In the genomic region with DNA sequence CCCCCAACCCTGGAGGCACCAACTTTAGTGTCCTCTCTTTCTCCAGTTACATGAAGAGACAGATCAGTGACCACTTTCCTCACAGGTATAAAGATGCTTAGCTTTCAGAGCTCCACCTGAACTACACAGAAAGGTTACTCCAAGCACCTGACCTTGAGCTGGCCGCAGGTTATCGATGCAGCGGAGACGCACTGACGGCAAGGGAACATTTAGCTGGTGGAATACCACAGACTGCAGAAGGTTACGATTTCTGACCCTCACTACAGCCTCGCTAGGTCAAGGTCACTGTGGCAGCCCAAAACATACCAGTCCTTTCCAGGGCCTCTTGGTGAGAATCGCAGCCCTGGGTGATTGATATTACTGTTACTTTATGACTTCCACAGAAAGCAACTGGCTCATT, we compare ENCODE assay signal across 32 mouse cellular contexts. TPM values are rescaled to one million over a fixed set of nuclear protein-coding genes. Genes with fewer than 3 reads are reported as not detected.
"Had no signal": no experiment of that assay in that cellular context is flagged by ENCODE, and none has a peak within 500 bp of the region (broad histone marks: within the 10 kb centered on the region; RNA-seq: fewer than 3 reads in every experiment).

No protein-coding gene starts in this region.

- H3K9ac ChIP-seq: limb, embryonic 12.5 days; limb, embryonic 13.5 days; limb, embryonic 15.5 days; liver, embryonic 12.5 days; liver, embryonic 13.5 days; liver, embryonic 14.5 days; liver, embryonic 15.5 days; liver, postnatal 0 days; lung, embryonic 14.5 days; lung, embryonic 15.5 days; midbrain, embryonic 12.5 days; midbrain, embryonic 13.5 days; midbrain, embryonic 15.5 days; neural tube, embryonic 12.5 days had no signal

- H3K27me3 ChIP-seq: limb, embryonic 12.5 days; limb, embryonic 13.5 days; limb, embryonic 15.5 days; liver, embryonic 12.5 days; liver, embryonic 13.5 days; liver, embryonic 15.5 days; lung, embryonic 15.5 days; megakaryocyte, embryonic 14.5 days; midbrain, embryonic 12.5 days; midbrain, embryonic 13.5 days; midbrain, embryonic 15.5 days; neural tube, embryonic 12.5 days had no signal

- DNase-seq: left cerebral cortex, postnatal 4 days; liver; liver, embryonic 13.5 days; liver, postnatal 0 days; lung, adult 18-20 months; lung, adult 2 months; lung, embryonic 14.5 days; lung, postnatal 10 days; lung, postnatal 14 days; lung, postnatal 36 days; lung, postnatal 4 days; midbrain, embryonic 14.5 days had no signal

- H3K4me3 ChIP-seq: limb, embryonic 10.5 days; limb, embryonic 12.5 days; limb, embryonic 13.5 days; limb, embryonic 15.5 days; liver, embryonic 12.5 days; liver, embryonic 13.5 days; liver, embryonic 15.5 days; lung, embryonic 15.5 days; megakaryocyte, embryonic 14.5 days; midbrain, embryonic 10.5 days; midbrain, embryonic 12.5 days; midbrain, embryonic 13.5 days; midbrain, embryonic 15.5 days; myocyte; neural tube, embryonic 12.5 days had no signal

- H3K27ac ChIP-seq: limb, embryonic 10.5 days; limb, embryonic 12.5 days; limb, embryonic 13.5 days; limb, embryonic 15.5 days; liver, embryonic 12.5 days; liver, embryonic 13.5 days; liver, embryonic 14.5 days; liver, embryonic 15.5 days; lung, embryonic 15.5 days; macrophage; midbrain, embryonic 10.5 days; midbrain, embryonic 12.5 days; midbrain, embryonic 13.5 days; midbrain, embryonic 15.5 days; neural tube, embryonic 12.5 days had no signal

RNA-seq across cellular contexts. Expression of gene Smad9, which starts 48.3 kb away (rescaled TPM):
- total RNA-seq: megakaryocyte progenitor cell, adult 5-6 weeks; megakaryocyte, adult 5-6 weeks; megakaryocyte-erythroid progenitor cell, adult 5-6 weeks; monocyte, adult 5-6 weeks had no signal
- polyA plus RNA-seq: macrophage had no signal
